Mouse (Mus musculus) adipocyte (in vitro differentiated cells): Measurements from ENCODE around the gene Lrrc27.
A peak's percentile ranks its signal among the peaks of the same experiment; 100 is the strongest.

Experiments
- DNase-seq: peaks from one replicate; pipeline ENCODE4 v3.0.0-alpha.2; 2016; ENCODE audit warnings: low spot score

Lrrc27 gene

DNA sequence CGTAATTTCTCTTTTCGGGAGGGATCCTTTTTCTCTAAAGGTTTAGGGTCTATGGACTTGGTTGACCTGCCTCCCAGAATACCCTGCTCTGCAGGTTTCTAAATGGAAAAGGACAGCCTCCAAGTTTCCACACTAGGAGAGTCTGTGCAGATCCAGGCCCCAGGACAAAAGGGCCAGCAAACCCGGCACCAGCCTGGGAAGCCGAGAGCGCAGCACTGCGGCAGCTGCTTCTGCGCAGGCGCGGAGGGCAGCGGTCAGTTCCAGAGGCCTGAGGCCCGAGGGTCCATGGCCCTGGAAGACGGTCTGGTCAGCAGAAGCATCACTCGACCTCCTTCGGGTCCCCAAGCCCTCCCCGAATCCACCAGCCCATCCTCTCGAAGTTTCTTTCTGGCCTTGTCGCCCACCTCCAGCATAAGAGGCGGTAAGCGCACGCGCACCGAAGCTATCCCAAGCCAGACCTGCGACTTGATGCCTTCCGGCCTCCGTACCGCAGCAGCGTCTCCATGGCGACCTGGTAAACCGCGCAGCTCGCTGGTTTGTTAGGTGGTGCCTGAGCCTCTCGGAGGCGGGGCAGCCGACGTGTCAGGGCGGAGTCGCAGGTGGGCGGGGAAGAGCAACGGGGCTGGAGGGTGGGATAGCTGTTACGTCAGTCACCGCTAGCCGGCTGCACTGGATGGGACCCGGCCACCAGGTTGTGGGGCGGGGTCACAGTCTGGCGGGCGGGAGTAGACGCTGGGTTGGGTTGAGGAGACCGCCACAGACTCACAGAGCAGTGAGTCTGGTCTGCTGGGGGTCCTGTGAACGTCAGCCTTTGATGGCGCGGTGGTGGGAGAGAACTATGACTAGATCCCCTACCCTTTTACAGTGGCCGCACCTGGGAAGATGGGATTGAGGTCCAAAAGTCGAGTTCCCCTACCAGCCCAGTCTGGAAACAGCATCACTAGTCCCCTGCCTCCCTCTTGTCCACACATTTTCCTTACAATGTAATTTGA, at the start of gene Lrrc27, which contains the start of gene Stk32c:
Lrrc27 (plus strand) TSS at position 235 of the 992 bp plus-strand sequence.
Stk32c (minus strand) TSS at position 554 of the 992 bp plus-strand sequence.
- peak; percentile 95 for DNase-seq

DNA sequence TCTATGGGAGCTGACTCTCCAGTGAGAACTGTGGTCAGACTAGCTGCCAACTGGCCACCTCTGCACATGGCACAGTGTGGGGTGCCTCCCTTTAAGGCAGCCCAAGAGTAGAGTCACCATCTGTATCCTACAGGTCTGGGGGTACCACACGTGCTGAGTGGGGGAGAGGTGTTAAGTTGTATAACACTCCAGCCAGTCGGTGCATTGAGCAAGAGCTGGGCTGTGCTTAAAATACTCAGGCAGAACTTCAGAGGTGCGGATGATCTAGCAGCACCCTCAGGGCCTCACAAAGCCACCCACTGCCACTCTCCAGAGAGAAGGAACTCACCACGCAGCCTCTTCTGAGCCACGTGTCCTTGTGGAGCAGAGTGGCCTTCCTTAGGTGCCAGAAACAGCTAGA, 48.4 kb upstream of the Lrrc27 start:
- no peak for DNase-seq

DNA sequence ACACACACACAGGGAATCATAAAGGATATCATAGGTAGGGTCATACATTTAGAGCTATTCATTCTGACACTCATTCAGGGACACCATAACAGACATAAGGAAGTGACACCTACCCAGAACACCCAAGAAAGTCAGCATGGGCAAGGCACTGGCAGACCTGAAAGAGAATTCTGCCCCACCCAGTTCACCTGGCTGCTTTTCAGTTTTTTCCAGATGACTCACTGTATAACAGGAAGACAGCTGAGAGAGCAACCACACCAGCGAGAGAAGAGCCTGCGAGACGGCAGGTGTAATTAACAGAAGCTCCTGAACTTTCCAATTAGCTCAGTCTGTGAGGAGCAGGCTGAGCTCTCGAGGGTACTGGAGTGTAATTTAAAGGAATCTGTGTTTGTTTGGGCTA, 43.6 kb upstream of the Lrrc27 start:
- DNase-seq: no peak

DNA sequence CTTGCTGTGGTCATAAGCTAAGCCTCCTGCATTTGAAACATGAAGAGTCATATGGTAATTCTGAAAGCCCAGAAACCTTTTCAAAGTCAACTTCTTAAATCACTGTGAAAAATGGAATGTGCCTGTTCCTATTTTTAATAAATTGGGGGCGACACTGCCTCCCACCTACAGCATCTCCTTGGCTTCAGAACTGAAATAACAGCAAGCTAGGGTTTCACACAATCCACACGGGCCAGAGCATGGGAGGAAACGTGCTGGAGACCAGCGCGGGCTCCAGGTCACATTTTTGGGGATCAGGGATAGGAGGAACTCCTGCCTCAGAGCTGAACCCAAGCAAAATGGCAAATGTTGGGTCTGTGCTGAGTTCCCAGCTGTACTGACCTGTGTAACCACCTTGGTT, 33.5 kb upstream of the Lrrc27 start:
- DNase-seq: no peak

DNA sequence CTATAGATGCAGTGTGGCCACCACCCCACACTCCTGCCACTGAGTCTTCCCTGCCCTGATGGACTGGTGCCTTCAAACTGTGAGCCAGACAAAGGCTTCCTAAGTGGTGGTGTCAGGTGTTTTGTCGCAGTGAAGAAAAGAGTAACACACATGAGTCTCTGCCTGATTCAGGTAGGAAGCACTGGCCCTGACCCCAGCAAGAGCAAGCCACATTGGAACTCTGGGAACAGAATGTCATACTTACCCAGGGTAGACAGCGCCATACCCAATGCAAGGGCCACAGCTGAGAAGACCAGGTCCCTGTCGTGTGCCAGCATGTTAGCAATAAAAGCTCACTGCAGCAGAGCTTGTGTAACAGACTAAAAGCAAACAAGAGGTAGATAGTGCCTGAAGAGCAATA, 32.7 kb upstream of the Lrrc27 start:
- DNase-seq: no peak

DNA sequence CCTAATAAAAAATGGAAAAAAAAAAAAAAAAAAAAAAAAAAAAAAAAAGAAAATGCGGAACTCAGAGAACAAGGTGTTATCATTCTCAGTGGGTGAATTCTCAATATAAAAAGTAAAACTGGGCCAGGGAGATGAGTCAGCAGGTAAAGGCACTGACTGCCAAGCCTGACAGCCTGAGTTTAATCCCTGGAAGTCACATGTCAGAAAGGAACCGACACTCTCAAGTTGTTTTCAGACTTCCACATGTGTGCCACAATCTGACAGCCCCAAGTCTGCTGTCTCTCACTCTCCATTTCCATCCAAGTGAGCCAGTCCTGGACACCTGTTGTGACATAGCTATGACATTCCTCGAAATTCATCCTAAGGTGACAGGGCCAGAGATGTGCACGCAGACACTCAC, 28.4 kb upstream of the Lrrc27 start:
- DNase-seq: no peak

DNA sequence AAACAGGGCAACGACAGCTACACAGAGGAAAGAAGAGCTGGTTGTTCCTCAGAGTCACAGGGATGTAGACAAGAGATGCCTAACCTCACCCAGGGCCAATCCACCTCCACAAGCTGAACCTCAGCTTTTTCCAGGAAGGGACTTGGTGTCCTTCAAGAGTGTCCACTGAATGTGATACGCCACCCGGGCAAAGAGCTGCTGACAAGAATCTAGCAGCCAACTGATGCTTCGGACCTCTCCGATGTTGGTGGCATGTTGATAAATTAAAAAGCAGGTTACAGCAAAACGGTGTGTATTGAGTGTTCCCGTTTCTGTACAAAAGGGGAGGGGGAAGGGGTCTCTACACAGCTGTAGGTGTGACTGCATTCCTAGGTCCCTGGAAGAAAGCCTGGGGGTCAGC, 27.9 kb upstream of the Lrrc27 start:
- no peak for DNase-seq

DNA sequence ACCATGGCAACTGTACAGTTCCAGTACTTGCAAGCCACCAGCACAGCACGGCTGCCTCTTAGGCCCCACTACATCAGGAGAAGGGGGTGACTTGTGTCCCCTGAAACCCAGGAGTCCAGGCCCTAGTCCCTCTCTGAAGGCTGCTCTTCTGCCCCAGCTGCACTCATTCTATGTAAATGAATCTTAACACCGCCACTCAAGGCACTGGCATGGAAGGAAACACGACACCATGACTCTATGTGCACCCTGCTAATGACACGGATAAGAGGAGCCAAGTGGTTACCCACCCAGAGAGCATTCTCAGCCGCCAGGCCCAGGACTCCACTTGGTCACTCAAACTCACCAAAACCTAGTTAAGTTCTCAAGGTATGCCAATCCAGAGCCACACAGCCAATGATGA, 26.8 kb upstream of the Lrrc27 start:
- DNase-seq: no peak

DNA sequence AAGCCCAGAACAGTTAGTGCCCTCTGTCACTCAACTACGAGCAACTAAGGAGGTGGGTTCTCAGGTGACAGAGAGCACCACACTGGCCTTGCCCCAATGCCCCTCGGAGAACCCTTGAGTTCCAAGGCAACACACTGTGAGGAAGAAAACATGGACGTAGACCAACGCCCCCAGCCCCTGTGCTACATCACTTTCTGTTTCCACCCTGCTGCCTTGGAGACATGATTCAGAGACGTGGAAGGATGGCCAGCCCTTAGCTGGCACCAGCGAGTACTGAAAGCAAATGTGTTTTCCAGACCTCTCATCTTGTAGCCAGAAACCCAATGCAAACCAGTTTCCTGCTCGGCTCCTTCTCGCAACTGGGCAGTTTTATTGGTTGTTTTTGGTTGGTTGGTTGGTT, 26.4 kb upstream of the Lrrc27 start:
- DNase-seq: no peak

DNA sequence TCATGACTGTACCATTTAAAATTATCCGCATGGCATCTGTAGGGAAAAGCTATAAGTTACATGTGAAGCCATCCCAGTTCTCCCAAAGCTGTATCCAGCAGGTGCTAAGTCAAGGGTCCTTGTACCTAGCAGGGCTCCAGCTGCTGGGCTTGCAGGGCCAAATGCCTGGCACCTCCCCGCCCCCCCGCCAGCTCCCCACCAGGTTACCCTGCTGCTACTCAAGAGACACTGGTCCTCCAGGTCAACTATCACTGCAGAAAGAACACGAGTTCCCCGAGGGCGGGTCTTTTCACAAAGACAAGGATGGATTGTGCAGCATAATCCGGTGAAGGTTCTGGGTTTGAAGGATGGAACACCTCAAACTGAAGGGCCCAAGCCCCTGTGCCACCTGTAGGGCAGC, 25.5 kb upstream of the Lrrc27 start:
- no peak for DNase-seq

DNA sequence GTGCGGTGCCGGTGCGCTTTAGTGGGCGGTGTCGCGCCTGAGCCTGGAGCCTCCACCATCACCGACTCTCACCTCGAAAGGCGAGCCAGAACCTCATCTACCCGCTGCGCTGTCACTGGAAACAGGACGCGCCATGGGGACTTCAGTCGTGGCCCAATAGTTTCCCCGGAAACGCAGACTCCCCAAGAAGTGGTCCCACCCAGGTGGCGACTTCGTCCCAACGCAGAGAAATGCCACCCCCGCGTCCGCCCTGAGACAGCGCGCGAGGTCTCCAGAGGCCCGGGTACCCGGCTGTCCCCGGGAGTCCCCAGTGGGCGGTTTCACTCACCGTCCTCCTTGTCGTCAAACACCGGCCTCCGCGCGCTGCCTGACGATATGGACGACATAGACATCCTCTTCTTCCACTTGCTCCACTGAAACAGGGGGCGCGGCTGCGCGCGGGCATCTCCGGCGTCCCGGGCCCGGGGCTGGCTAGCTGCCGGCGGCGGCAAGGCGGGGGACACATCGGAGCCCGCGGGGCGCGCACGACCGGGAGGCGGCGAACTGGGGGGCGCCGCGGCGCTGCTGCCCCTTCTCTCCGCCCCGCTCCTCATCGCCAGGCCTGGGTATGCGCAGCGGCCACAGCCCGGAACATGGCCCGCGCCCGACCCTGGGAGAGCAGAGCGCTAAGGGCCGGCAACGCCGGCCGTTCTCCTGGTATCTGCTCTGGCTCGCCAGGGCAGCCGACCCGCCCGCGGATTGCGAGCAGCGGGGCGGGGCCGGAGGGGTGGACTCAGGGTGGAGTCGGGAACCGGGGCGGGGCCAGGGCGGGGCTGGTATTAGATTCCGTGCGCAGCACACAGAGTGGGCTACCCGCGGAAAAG, 24.8 kb upstream of the Lrrc27 start:
- no peak for DNase-seq

DNA sequence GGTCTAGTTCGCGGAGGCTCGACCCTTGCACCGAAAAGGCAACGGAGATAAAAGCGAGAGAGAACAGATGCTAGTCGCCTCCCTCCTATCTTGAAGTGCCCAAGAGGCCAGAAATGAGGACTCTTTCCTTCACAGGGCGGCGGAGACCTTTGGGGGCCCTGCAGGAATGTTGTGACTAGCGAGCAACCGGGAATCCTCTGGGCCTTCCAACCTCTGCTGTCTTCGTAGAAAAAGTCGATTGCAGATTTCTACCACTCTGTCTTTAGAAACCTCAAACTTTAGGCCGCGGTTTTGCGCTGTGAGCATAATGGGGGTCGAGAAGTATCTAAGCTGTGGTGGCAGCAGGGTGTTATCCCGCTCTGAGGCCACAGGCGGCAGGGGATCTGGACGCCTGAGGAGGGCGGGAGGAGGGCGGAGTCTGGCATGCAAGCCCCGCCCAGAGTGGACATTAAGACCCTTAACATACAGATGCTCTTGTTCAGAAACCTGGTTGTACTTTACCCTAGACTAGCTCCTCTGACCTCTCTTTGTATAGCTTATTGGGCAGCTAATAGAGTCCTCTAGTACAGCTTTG, 24.1 kb upstream of the Lrrc27 start:
- DNase-seq: no peak

DNA sequence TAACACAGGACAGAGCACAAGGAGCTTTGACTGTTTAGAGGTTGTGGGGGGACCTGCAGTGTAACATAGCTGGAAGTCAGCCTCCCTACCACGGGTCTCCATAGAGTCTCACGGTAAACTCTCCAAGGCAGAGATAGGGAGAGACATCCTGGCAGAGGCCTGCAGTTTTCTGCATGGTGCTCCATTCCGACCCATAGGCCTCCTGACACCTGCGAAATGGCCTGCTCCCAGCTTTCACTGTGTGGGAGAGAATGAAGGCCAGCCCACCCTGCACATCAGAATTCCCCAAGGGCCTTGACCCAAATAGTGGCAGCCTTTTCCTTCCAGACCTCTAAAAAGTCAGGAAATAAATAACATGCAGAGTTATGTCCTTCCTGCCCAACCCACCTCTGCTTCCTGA, 22.2 kb upstream of the Lrrc27 start:
- DNase-seq: no peak

DNA sequence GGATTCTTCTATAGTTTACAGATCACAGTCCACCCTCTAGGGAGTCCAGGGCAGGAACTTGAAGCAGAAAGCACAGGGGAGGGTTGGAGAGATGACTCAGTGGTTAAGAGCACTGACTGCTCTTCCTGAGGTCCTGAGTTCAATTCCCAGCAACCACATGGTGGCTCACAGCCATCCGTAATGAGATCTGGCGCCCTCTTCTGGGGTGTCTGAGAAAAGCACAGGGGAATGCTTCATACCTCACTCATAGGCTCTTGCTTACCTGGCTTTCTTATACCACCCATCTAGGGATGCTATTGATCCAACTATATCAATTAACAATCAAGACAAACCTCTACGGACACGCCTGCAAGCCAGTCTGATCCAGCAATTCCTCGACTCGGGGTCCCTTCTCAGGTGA, 21.2 kb upstream of the Lrrc27 start:
- no peak for DNase-seq

DNA sequence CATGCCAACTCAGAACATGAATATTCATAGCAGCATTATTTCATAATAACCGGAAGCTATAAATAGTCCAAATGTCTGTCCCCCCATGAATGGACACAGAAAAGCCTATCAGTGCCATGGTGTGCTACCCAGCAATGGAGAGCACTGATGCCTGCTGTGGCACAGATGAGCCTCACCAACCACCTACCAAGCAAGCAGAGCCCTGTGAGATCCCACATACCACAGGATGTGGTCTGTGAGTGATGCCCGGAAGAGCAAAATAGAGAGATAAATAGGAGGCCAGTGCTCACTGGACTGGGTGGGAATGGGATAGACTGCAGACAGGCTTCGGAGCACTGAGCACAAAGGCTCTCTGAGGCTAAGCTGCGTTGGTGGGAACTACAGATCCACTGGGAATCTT, 15.8 kb upstream of the Lrrc27 start:
- DNase-seq: no peak

DNA sequence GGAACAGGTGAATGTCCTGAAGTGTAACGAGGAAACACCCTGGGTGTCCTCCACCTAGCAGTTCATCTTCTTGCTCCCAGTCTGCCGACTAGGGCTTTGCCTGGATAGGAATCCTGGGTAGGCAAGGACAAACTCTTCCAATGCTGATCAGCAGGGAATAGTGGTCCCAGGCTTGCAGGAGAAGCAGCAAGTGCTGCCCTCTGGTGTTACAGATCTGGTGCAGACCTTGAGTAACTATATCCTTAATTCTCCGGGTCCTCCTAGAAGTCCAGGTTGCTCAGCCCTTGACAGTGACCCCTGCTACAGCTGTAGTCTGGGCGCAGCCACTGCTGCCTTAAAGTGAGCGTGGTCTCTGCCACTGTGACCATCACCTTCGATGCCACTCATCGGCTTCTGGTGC, 12.7 kb upstream of the Lrrc27 start:
- peak; percentile 41 for DNase-seq

DNA sequence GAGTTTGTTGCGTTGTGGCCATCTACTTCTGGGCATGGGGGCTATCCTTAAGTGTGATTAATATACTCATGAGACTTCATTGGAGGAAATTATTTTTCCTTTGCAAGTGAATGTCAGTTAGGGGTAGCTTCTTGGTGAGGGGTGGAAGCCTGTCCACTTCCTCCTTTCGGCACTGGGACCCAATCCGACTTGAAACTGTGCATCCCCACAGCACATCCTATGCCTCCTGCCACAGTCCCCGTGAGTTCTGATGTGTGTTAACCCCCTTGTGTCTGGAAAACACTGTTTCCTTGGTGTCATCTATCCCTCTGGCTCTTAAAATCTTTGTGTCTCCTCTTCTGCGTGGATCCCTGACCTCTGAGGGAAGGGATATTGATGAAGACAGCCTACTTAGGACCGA, 11.6 kb upstream of the Lrrc27 start:
- no peak for DNase-seq

DNA sequence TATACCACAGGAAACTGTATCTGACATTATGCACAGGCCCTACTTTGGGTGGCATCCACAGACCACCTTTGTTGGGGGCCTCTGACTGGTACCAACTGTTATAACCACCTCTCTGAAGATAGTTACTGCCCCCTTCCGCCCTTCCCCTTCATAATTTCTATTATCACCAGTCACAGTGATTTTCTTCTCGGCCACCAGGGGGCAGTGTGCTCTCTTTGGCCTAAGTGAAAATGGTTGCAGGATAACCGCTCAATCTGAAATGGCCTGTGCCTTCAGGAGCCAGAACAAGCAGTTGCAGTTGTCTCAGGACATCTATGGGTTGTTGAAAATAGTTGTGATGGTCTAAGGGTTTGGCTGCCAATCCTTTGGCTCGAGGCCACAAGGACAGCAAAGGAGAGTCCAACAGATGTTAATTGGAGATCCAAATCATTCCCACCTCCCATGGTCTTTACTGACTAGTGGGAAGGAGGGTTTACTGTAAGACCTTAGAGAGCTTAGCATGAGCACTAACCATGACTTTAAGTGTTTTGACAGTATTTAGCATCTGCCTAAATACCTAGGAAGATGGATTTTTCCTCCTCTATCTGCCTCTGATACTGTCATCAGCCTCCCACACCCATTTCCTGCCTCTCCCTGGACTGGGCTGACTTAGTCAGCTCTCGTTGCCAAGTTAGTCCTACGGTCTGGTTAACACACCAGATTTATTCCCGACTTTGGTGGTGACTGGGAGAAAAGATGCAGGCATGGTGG, 4.6 kb upstream of the Lrrc27 start:
- DNase-seq: peak; percentile 58

DNA sequence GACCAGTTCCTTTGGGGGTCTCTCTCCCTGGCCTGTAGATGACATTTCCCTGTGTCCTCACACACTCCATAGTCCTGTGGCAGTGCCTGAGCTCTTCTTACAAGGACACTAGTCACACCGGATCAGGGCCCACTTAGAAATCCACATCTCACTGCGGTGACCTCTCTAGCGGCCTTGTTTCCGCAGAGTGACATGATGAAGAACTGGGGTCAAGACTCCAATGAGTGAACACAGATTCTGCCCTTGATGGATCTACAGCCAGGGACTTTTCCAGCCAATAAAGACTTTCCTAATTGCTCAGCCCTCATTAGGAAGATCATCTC, 4.1 kb upstream of the Lrrc27 start:
- no peak for DNase-seq

DNA sequence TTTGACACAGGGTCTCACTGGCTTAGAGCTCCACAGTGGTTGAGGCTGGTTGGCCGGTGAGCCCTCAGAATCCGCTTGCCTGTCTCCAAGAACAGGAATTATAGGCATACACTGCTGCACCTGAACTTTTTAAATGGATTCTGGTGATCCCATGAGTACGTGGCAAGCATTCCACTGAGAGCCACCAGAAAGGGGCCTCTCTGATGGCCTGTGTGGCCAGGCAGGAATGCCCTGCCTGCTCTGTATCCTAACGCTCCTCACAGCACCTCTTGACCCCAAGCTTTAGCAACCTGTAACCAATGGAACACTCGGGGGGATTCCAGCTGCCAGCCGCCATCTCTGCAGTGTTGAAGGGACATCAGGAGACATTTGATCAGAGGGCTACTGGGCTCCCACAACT, 1.0 kb upstream of the Lrrc27 start:
- no peak for DNase-seq

DNA sequence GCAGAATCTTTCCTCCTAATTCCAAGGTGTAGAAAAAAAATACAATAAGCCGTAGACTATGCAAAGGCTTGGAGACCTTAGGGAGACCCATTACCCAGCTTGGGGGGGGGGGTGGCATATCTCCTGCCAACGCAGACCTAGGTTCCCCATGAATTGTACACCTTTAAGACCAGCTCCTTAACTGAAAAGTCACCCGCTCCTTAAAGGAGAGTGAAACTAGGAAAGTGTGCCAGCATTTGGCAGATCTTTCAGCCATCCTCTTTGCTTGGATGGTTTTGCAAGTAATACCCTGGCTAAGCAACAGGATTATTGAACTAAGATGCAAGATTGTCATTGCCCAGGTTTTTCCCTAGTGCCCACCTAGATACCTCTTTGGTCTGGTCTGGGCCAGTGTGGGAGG, 963 bp downstream of the Lrrc27 start:
- DNase-seq: no peak

DNA sequence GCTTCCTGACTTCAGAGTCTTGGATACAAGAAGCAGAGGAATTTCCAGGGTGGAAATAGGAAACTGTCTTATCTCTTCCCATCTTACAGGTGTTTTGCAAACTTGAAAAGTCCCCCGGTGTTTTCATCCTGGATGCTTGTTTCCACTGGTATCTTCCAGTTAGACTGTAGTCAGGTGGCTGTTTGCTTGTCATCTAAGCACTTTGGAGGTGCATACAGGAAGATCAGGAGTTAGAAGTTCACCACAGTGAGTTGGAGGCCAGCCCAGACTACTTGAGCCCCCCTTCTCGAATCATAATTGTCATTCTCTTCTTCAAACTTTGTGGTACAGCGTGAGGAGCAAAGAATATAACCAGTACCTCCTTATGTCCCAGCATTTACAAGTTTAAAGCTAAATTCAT, 1.4 kb downstream of the Lrrc27 start:
- no peak for DNase-seq
